Mouse (Mus musculus): ENCODE data around the gene Nmrk2. TPM values are rescaled to one million over a fixed set of nuclear protein-coding genes. Genes with fewer than 3 reads are reported as not detected.

The Nmrk2 gene
- polyA plus RNA-seq (2015; fragmentation: Nextera tagmentation; extraction: Ambion mirVana), result 0.11 TPM in 1 of 2 replicates, not detected in the other

- no peaks in the 10 kb centered on the region for H3K4me1 ChIP-seq (replicated peaks; ENCODE audit: control insufficient read depth, insufficient read depth, low read length)
- no peak within 1 kb of the TSS for H3K27ac ChIP-seq (ENCODE audit: low read length)
- 60% methylated on average over 13 of the region's 13 CpGs for WGBS
- no peak within 1 kb of the TSS for H3K4me3 ChIP-seq (replicated peaks; ENCODE audit: low read length)
- H3K4me2 ChIP-seq (ENCODE audit: low read length), result no peak within 1 kb of the TSS
- 0 out of 2 replicates have a peak, but pooled peaks cover 3% of the 10 kb centered on the region for H3K27me3 ChIP-seq (replicated peaks; ENCODE audit: control insufficient read depth, insufficient read depth, low read length)
- no peak for ATAC-seq
- peaks cover 9% of the 10 kb centered on the region for H3K36me3 ChIP-seq (ENCODE audit: control insufficient read depth, insufficient read depth)
- no peak within 1 kb of the TSS for H3K9ac ChIP-seq (replicated peaks; ENCODE audit: low read depth, low read length)
- no peaks in the 10 kb centered on the region for H3K9me3 ChIP-seq (ENCODE audit: control insufficient read depth, low read length)
Observed at GRCm38 (mm10) chr10:81201807-81202758, at the start of gene Nmrk2. Gene Nmrk2, minus strand, starts transcription at chr10:81202051.

GRCm38 (mm10) chr10:81249442-81249841 is 47.6 kb upstream of the Nmrk2 start:
- H3K4me2 ChIP-seq (ENCODE audit: low read length), result no peak overlapping the region
- H3K4me3 ChIP-seq (replicated peaks; ENCODE audit: low read length), result no peak overlapping the region
- no peak for ATAC-seq
- H3K27ac ChIP-seq (ENCODE audit: low read length), result no peak overlapping the region
- H3K9ac ChIP-seq (replicated peaks; ENCODE audit: low read depth, low read length), result no peak overlapping the region
- H3K4me1 ChIP-seq (replicated peaks; ENCODE audit: control insufficient read depth, insufficient read depth, low read length), result peaks cover 12% of the 10 kb centered on the region
- no peaks in the 10 kb centered on the region for H3K36me3 ChIP-seq (ENCODE audit: control insufficient read depth, insufficient read depth)
- no peaks in the 10 kb centered on the region for H3K9me3 ChIP-seq (ENCODE audit: control insufficient read depth, low read length)
- 85% methylated on average over 8 of the region's 8 CpGs for WGBS
- peaks cover 23% of the 10 kb centered on the region; the same call in 1 of the 2 replicates for H3K27me3 ChIP-seq (replicated peaks; ENCODE audit: control insufficient read depth, insufficient read depth, low read length)

GRCm38 (mm10) chr10:81247804-81248203 is 46.0 kb upstream of the Nmrk2 start:
- ATAC-seq, result no peak
- Histone ChIP-seq H3K9me3 (ENCODE audit: control insufficient read depth, low read length) (no peaks in the 10 kb centered on the region), H3K9ac (replicated peaks; ENCODE audit: low read depth, low read length) (no peak overlapping the region), H3K4me3 (replicated peaks; ENCODE audit: low read length) (no peak overlapping the region), H3K4me1 (replicated peaks; ENCODE audit: control insufficient read depth, insufficient read depth, low read length) (peaks cover 8% of the 10 kb centered on the region), H3K27me3 (replicated peaks; ENCODE audit: control insufficient read depth, insufficient read depth, low read length) (peaks cover 16% of the 10 kb centered on the region; the same call in 1 of the 2 replicates), H3K4me2 (ENCODE audit: low read length) (no peak overlapping the region), H3K27ac (ENCODE audit: low read length) (no peak overlapping the region), H3K36me3 (ENCODE audit: control insufficient read depth, insufficient read depth) (no peaks in the 10 kb centered on the region)
- 98% methylated on average over 2 of the region's 2 CpGs for WGBS

- H3K9me3 ChIP-seq (ENCODE audit: control insufficient read depth, low read length), result no peaks in the 10 kb centered on the region
- no peak overlapping the region for H3K4me2 ChIP-seq (ENCODE audit: low read length)
- 90% methylated on average over 6 of the region's 6 CpGs for WGBS
- no peak overlapping the region for H3K4me3 ChIP-seq (replicated peaks; ENCODE audit: low read length)
- no peak for ATAC-seq
- H3K4me1 ChIP-seq (replicated peaks; ENCODE audit: control insufficient read depth, insufficient read depth, low read length), result no peaks in the 10 kb centered on the region
- peaks cover 6% of the 10 kb centered on the region for H3K27me3 ChIP-seq (replicated peaks; ENCODE audit: control insufficient read depth, insufficient read depth, low read length)
- H3K27ac ChIP-seq (ENCODE audit: low read length), result no peak overlapping the region
- no peak overlapping the region for H3K9ac ChIP-seq (replicated peaks; ENCODE audit: low read depth, low read length)
- no peaks in the 10 kb centered on the region for H3K36me3 ChIP-seq (ENCODE audit: control insufficient read depth, insufficient read depth)
Observed at GRCm38 (mm10) chr10:81245166-81245565, 43.3 kb upstream of the Nmrk2 start.

- ATAC-seq, result peak; percentile 72
- WGBS, result 7% methylated on average over 17 of the region's 17 CpGs
Observed at GRCm38 (mm10) chr10:81244595-81244994, 42.7 kb upstream of the Nmrk2 start.

GRCm38 (mm10) chr10:81244146-81244545 is 42.3 kb upstream of the Nmrk2 start:
- H3K9me3 ChIP-seq (ENCODE audit: control insufficient read depth, low read length), result no peaks in the 10 kb centered on the region
- H3K4me1 ChIP-seq (replicated peaks; ENCODE audit: control insufficient read depth, insufficient read depth, low read length), result no peaks in the 10 kb centered on the region
- ATAC-seq, result no peak
- no peak overlapping the region for H3K9ac ChIP-seq (replicated peaks; ENCODE audit: low read depth, low read length)
- peaks cover 12% of the 10 kb centered on the region for H3K27me3 ChIP-seq (replicated peaks; ENCODE audit: control insufficient read depth, insufficient read depth, low read length)
- H3K4me3 ChIP-seq (replicated peaks; ENCODE audit: low read length), result no peak overlapping the region
- H3K36me3 ChIP-seq (ENCODE audit: control insufficient read depth, insufficient read depth), result no peaks in the 10 kb centered on the region
- WGBS, result 79% methylated on average over 4 of the region's 4 CpGs
- no peak overlapping the region for H3K4me2 ChIP-seq (ENCODE audit: low read length)
- no peak overlapping the region for H3K27ac ChIP-seq (ENCODE audit: low read length)

More at GRCm38 (mm10) chr10:81244595-81244994, 42.7 kb upstream of the Nmrk2 start:
- no peak overlapping the region for H3K4me2 ChIP-seq (ENCODE audit: low read length)
- no peak overlapping the region for H3K27ac ChIP-seq (ENCODE audit: low read length)
- H3K36me3 ChIP-seq (ENCODE audit: control insufficient read depth, insufficient read depth), result no peaks in the 10 kb centered on the region
- H3K4me3 ChIP-seq (replicated peaks; ENCODE audit: low read length), result no peak overlapping the region
- H3K27me3 ChIP-seq (replicated peaks; ENCODE audit: control insufficient read depth, insufficient read depth, low read length), result peaks cover 8% of the 10 kb centered on the region
- H3K9me3 ChIP-seq (ENCODE audit: control insufficient read depth, low read length), result no peaks in the 10 kb centered on the region
- no peak overlapping the region for H3K9ac ChIP-seq (replicated peaks; ENCODE audit: low read depth, low read length)
- H3K4me1 ChIP-seq (replicated peaks; ENCODE audit: control insufficient read depth, insufficient read depth, low read length), result no peaks in the 10 kb centered on the region

GRCm38 (mm10) chr10:81242021-81242420 is 40.2 kb upstream of the Nmrk2 start:
- Histone ChIP-seq H3K9ac (replicated peaks; ENCODE audit: low read depth, low read length) (no peak overlapping the region), H3K4me1 (replicated peaks; ENCODE audit: control insufficient read depth, insufficient read depth, low read length) (no peaks in the 10 kb centered on the region), H3K4me2 (ENCODE audit: low read length) (no peak overlapping the region), H3K9me3 (ENCODE audit: control insufficient read depth, low read length) (no peaks in the 10 kb centered on the region), H3K27ac (ENCODE audit: low read length) (no peak overlapping the region), H3K27me3 (replicated peaks; ENCODE audit: control insufficient read depth, insufficient read depth, low read length) (peaks cover 12% of the 10 kb centered on the region), H3K4me3 (replicated peaks; ENCODE audit: low read length) (no peak overlapping the region), H3K36me3 (ENCODE audit: control insufficient read depth, insufficient read depth) (no peaks in the 10 kb centered on the region)
- WGBS, result 88% methylated on average over 16 of the region's 16 CpGs
- ATAC-seq, result no peak

GRCm38 (mm10) chr10:81240876-81241275 is 39.0 kb upstream of the Nmrk2 start:
- no peaks in the 10 kb centered on the region for H3K9me3 ChIP-seq (ENCODE audit: control insufficient read depth, low read length)
- WGBS, result 19% methylated on average over 13 of the region's 13 CpGs
- H3K4me1 ChIP-seq (replicated peaks; ENCODE audit: control insufficient read depth, insufficient read depth, low read length), result no peaks in the 10 kb centered on the region
- H3K9ac ChIP-seq (replicated peaks; ENCODE audit: low read depth, low read length), result no peak overlapping the region
- no peak for ATAC-seq
- H3K4me3 ChIP-seq (replicated peaks; ENCODE audit: low read length), result no peak overlapping the region
- no peaks in the 10 kb centered on the region for H3K36me3 ChIP-seq (ENCODE audit: control insufficient read depth, insufficient read depth)
- peaks cover 12% of the 10 kb centered on the region for H3K27me3 ChIP-seq (replicated peaks; ENCODE audit: control insufficient read depth, insufficient read depth, low read length)
- H3K4me2 ChIP-seq (ENCODE audit: low read length), result no peak overlapping the region
- H3K27ac ChIP-seq (ENCODE audit: low read length), result no peak overlapping the region

- Histone ChIP-seq H3K4me3 (replicated peaks; ENCODE audit: low read length) (no peak overlapping the region), H3K9ac (replicated peaks; ENCODE audit: low read depth, low read length) (no peak overlapping the region), H3K4me2 (ENCODE audit: low read length) (no peak overlapping the region), H3K36me3 (ENCODE audit: control insufficient read depth, insufficient read depth) (no peaks in the 10 kb centered on the region), H3K27ac (ENCODE audit: low read length) (no peak overlapping the region), H3K27me3 (replicated peaks; ENCODE audit: control insufficient read depth, insufficient read depth, low read length) (peaks cover 12% of the 10 kb centered on the region), H3K9me3 (ENCODE audit: control insufficient read depth, low read length) (no peaks in the 10 kb centered on the region), H3K4me1 (replicated peaks; ENCODE audit: control insufficient read depth, insufficient read depth, low read length) (peaks cover 3% of the 10 kb centered on the region)
- ATAC-seq, result no peak
- WGBS, result 84% methylated on average over 2 of the region's 2 CpGs
Observed at GRCm38 (mm10) chr10:81238618-81239017, 36.8 kb upstream of the Nmrk2 start.

Measured in forebrain, embryonic 16.5 days (tissue).